Mouse (Mus musculus) lung, postnatal 0 days (tissue): Measurements from ENCODE around the gene Ropn1l. TPM values are rescaled to one million over a fixed set of nuclear protein-coding genes. Genes with fewer than 3 reads are reported as not detected.

Experiments
- ATAC-seq: fragments of 200-750 bp; cut with Nextera tagmentation; 2 replicates; pipeline ENCODE4 v1.8.0; 2017; ENCODE audit warnings: moderate library complexity
- DNase-seq: peaks from one replicate; pipeline ENCODE4 v3.0.0-alpha.2; 2016; ENCODE audit warnings: low spot score
- H3K27ac ChIP-seq: fragments of 300-500 bp; sonication (generic); 2 replicates; pipeline ENCODE4 v1.5.1; 2014; ENCODE audit warnings: antibody characterized with exemption, mild to moderate bottlenecking, low read length, mixed read lengths
- H3K27me3 ChIP-seq: fragments of 300-500 bp; sonication (generic); replicated peaks from 2 replicates; pipeline ENCODE4 v1.6.1; 2014; ENCODE audit warnings: low read length, mixed read lengths; ENCODE audit not compliant: insufficient read depth
- H3K36me3 ChIP-seq: fragments of 300-500 bp; sonication (generic); 2 replicates; pipeline ENCODE4 v1.6.1; 2014; ENCODE audit warnings: low read length, mixed read lengths; ENCODE audit not compliant: insufficient read depth
- H3K4me1 ChIP-seq: fragments of 300-500 bp; sonication (generic); 2 replicates; pipeline ENCODE4 v1.6.1; 2014; ENCODE audit warnings: antibody characterized with exemption, low read depth, low read length, mixed read lengths; ENCODE audit not compliant: insufficient read depth
- H3K4me2 ChIP-seq: fragments of 300-500 bp; sonication (generic); replicated peaks from 2 replicates; pipeline ENCODE4 v1.6.1; 2014; ENCODE audit warnings: low read depth, mild to moderate bottlenecking, low read length, moderate library complexity, mixed read lengths
- H3K4me3 ChIP-seq: fragments of 300-500 bp; sonication (generic); 2 replicates; pipeline ENCODE4 v1.5.1; 2014; ENCODE audit warnings: low read depth, low read length
- H3K9ac ChIP-seq: fragments of 300-500 bp; sonication (generic); replicated peaks from 2 replicates; pipeline ENCODE4 v1.6.1; 2014; ENCODE audit warnings: low read depth, mild to moderate bottlenecking
- H3K9me3 ChIP-seq: fragments of 300-500 bp; sonication (generic); 2 replicates; pipeline ENCODE4 v1.6.1; 2016; ENCODE audit warnings: low read length, mixed read lengths
- CTCF ChIP-seq: IDR thresholded peaks from 2 replicates; pipeline ENCODE4 v1.5.1; 2016; ENCODE audit warnings: antibody characterized with exemption, mild to moderate bottlenecking
- EP300 ChIP-seq: IDR thresholded peaks from 2 replicates; pipeline ENCODE4 v1.6.1; 2016; ENCODE audit warnings: antibody characterized with exemption, mild to moderate bottlenecking, control low read depth
- WGBS: fragments of 180-500 bp; shearing (Covaris S2); extraction: QIAGEN DNeasy Blood & Tissue Kit; methylation state at CpG from one replicate; pipeline ENCODE4 v1.1.7; 2014; 5-methylcytosine and 5-hydroxymethylcytosine counted together
- polyA plus RNA-seq: library from polyadenylated mRNA; unstranded; fragments of >200 nt; fragmentation: Nextera tagmentation; extraction: Ambion mirVana; gene quantifications from 2 replicates; pipeline ENCODE4 v1.2.1, GENCODE M21; 2015

The Ropn1l gene
- polyA plus RNA-seq, 1 experiment from 2014 or later = 7.4 TPM

DNA sequence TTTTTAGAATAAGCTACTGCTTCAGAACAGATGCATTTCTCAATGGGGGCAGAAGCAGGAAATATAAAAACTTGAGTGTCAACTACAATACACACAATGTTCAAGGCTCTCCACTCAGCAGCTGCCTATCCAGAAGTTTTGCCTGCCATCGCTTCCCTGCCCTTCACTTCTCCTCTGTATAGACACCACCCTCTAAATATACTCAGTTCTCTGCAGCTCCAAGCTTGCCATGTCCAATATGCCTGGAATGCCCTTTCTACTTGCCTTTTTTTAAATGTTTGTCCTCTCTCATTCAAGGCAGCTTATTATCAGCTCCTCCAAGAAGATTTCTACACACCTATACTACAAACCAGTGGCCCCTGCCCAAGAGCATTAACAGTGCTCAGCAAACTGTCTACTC is 23.1 kb upstream of the Ropn1l start:
- TF ChIP-seq EP300 = no peak
- TF ChIP-seq CTCF = no peak
- no peak overlapping the region for H3K9ac ChIP-seq
- no peak overlapping the region for H3K4me2 ChIP-seq
- no peak overlapping the region for H3K27ac ChIP-seq
- ATAC-seq (no peak), DNase-seq (peak; percentile 27)
- H3K36me3 ChIP-seq = peaks cover 7% of the 10 kb centered on the region; the same call in 1 of the 2 replicates
- no peaks in the 10 kb centered on the region for H3K9me3 ChIP-seq
- WGBS = 44% methylated on average over 1 of the region's 1 CpGs
- H3K4me1 ChIP-seq = no peaks in the 10 kb centered on the region
- H3K4me3 ChIP-seq = no peak overlapping the region
- no peaks in the 10 kb centered on the region for H3K27me3 ChIP-seq

DNA sequence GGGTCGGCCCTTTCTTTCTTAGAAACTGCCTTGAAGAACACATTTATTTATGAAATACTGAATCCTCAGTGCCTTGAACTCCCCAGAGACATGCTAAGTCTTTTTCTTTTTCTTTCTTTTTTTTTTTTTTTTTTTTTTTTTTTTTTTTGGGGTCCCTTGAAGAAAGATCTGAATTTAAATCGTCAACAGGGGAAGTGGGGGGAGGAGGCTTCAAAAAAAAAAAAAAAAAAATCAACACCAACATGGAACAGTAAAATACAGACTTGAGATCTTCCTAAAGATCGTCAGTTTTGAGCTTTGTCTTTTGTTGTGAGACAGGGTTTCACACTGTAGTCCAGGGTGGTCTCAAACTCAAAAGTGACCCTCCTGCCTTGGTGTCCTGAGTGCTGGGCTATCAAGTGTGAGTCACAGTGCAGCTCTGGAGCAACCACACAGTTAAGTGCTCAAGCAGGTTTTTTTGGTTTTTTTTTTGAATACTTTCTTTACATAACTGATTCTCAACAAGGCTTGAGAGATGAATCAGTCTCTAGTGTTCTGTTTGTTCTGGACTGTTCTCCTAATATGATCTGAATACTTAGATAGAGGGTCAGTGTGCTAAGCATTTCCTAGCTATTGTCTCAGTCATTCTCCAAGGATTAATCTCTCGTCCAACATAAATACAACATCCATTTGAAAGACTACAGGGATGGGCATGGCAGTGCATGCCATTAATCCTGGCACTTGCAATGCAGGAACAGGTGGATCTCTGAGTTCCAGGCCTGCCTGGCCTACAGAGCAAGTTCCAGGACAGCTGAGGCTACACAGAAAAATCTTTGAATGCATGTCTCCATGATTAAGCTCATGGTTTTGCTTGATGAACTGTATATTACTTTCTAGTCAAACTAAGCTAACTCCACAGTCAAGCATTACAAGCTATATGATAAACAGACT is 19.4 kb upstream of the Ropn1l start:
- peak overlapping the region; percentile 11 for H3K27ac ChIP-seq
- peaks cover 3% of the 10 kb centered on the region; the same call in 1 of the 2 replicates for H3K36me3 ChIP-seq
- H3K4me1 ChIP-seq = no peaks in the 10 kb centered on the region
- DNase-seq (peak; percentile 88), ATAC-seq (peak; percentile 90)
- H3K9ac ChIP-seq = no peak overlapping the region
- no peaks in the 10 kb centered on the region for H3K9me3 ChIP-seq
- WGBS = 40% methylated on average over 3 of the region's 4 CpGs
- H3K4me3 ChIP-seq = no peak overlapping the region
- no peaks in the 10 kb centered on the region for H3K27me3 ChIP-seq
- TF ChIP-seq CTCF (no peak), EP300 (peak; percentile 82; the same call in 1 of the 2 replicates)
- no peak overlapping the region for H3K4me2 ChIP-seq

DNA sequence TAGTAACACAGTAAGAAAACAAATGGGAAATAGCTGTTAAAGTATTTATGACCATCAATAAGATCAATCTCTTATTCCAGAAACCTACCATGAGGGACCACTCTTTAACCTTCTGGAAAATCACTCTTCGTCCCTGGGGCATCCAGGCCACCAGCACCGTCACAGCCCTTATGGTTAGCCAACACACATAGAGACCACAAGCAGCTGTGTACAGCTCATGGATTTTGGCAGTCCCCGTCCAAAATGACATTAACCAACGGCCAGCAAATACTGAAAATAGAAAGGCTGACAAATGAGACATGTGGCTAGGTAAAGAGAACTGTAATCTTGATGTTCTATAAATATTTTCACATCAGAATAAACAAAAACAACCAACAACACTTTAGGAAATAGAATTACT is 18.0 kb upstream of the Ropn1l start:
- Histone ChIP-seq H3K4me3 (no peak overlapping the region), H3K27ac (no peak overlapping the region), H3K4me2 (no peak overlapping the region), H3K36me3 (peaks cover 11% of the 10 kb centered on the region; the same call in 1 of the 2 replicates), H3K9ac (no peak overlapping the region), H3K4me1 (no peaks in the 10 kb centered on the region), H3K9me3 (no peaks in the 10 kb centered on the region), H3K27me3 (no peaks in the 10 kb centered on the region)
- DNase-seq (no peak), ATAC-seq (no peak)
- no peak for TF ChIP-seq EP300
- TF ChIP-seq CTCF = no peak
- 90% methylated on average over 4 of the region's 4 CpGs for WGBS

DNA sequence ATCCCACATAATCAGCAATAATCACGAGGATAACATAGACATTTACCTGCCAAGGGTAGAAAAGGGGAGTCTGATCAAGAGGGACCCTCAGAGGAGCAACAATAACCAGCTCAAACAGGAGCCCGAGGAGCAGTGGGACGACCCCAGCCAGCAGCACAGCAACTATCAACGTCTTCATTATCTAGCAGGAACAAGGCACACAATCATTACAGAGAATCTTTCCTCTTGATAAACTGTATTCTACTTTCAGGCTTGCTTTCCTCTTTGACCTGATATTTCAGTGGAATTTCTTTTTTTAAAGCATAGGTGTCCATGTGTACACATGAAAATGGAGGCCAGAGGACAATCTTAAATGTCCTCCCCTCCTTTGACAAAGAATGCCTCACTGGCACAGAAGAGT is 16.0 kb upstream of the Ropn1l start:
- Histone ChIP-seq H3K36me3 (peaks cover 24% of the 10 kb centered on the region), H3K4me2 (no peak overlapping the region), H3K9ac (no peak overlapping the region), H3K27ac (no peak overlapping the region), H3K4me1 (no peaks in the 10 kb centered on the region), H3K9me3 (no peaks in the 10 kb centered on the region), H3K27me3 (no peaks in the 10 kb centered on the region), H3K4me3 (no peak overlapping the region)
- DNase-seq = no peak
- 78% methylated on average over 4 of the region's 4 CpGs for WGBS
- no peak for TF ChIP-seq CTCF
- TF ChIP-seq EP300 = no peak
- no peak for ATAC-seq

DNA sequence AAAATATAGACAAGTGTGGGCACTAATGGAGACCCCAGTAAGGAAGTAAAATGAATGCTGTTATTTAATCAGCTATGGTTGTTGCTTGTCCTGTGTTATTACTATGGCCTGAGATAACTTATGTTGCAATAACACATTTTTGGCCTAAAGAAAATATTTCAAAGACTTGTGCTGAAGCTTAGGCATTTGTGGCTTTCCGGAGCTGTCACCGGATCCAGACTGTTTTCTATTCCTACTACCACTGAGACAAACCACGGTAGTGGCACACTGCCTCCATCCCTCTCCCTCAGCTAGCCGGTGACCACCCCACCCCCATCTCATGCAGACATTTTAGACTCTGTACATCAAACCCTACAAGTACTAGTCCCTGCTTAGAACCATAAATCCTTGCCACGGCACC is 15.3 kb upstream of the Ropn1l start:
- Histone ChIP-seq H3K9ac (no peak overlapping the region), H3K9me3 (no peaks in the 10 kb centered on the region), H3K4me2 (no peak overlapping the region), H3K4me3 (no peak overlapping the region), H3K27ac (no peak overlapping the region), H3K4me1 (no peaks in the 10 kb centered on the region), H3K36me3 (peaks cover 24% of the 10 kb centered on the region), H3K27me3 (no peaks in the 10 kb centered on the region)
- TF ChIP-seq EP300 = no peak
- TF ChIP-seq CTCF = no peak
- 78% methylated on average over 5 of the region's 5 CpGs for WGBS
- DNase-seq (no peak), ATAC-seq (no peak)

DNA sequence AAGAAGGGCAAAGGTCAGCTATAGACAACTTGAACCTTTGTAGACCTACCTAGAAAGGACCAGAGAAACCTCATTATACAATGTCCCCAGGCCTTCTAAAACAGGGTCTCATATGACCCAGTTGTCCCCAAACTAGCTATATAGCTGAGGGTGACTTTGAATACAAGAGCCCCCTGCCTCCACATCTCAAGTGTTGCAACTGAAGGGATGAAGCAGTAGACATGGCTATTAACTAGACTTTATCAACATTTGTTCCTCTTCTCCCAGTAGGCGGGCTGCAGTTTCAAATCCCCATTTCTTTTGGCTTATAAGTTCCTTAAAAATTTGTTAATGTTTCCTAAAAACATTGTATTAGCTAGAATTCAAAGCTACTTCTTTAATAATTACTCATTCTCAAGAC is 13.2 kb upstream of the Ropn1l start:
- H3K27ac ChIP-seq = no peak overlapping the region
- peaks cover 24% of the 10 kb centered on the region for H3K36me3 ChIP-seq
- no peak overlapping the region for H3K4me2 ChIP-seq
- no peak overlapping the region for H3K4me3 ChIP-seq
- no peaks in the 10 kb centered on the region for H3K4me1 ChIP-seq
- no peaks in the 10 kb centered on the region for H3K27me3 ChIP-seq
- H3K9ac ChIP-seq = no peak overlapping the region
- H3K9me3 ChIP-seq = no peaks in the 10 kb centered on the region
- DNase-seq = no peak
- 97% methylated on average over 1 of the region's 1 CpGs for WGBS
- no peak for ATAC-seq
- no peak for TF ChIP-seq EP300
- no peak for TF ChIP-seq CTCF
